Mouse (Mus musculus) E14TG2a.4 (cell line): ENCODE measurements around the gene Tiam1.

Experiments
- CTCF ChIP-seq: conservative IDR thresholded peaks from 2 replicates; pipeline ENCODE4 v1.5.1; 2014; ENCODE audit warnings: low read length
- POU5F1 ChIP-seq: IDR thresholded peaks from 2 replicates; pipeline ENCODE4 v1.6.1; 2014; ENCODE audit warnings: low read length, borderline replicate concordance

GRCm38 (mm10) chr16:89777450-89777849, 366.1 kb downstream of the Tiam1 start:
- TF ChIP-seq CTCF, result no peak
- no peak for TF ChIP-seq POU5F1
